Mouse (Mus musculus) midbrain, embryonic 15.5 days (tissue): ENCODE results near the gene Dnah14. TPM values are rescaled to one million over a fixed set of nuclear protein-coding genes. Genes with fewer than 3 reads are reported as not detected.

ENCODE experiments used
- ATAC-seq: fragments of 200-750 bp; cut with Nextera tagmentation; replicated peaks from 2 replicates; pipeline ENCODE4 v1.8.0; 2017; ENCODE audit warnings: moderate TSS enrichment
- H3K27ac ChIP-seq: fragments of 300-500 bp; sonication (generic); 2 replicates; pipeline ENCODE4 v1.5.1; 2015; ENCODE audit warnings: mild to moderate bottlenecking, inconsistent platforms
- H3K27me3 ChIP-seq: fragments of 300-500 bp; sonication (generic); replicated peaks from 2 replicates; pipeline ENCODE4 v1.6.1; 2015; ENCODE audit warnings: inconsistent platforms
- H3K36me3 ChIP-seq: fragments of 300-500 bp; sonication (generic); replicated peaks from 2 replicates; pipeline ENCODE4 v1.6.1; 2015; ENCODE audit warnings: inconsistent platforms
- H3K4me1 ChIP-seq: fragments of 300-500 bp; sonication (generic); 2 replicates; pipeline ENCODE4 v1.6.1; 2015; ENCODE audit warnings: inconsistent platforms
- H3K4me2 ChIP-seq: fragments of 300-500 bp; sonication (generic); 2 replicates; pipeline ENCODE4 v1.6.1; 2015; ENCODE audit warnings: inconsistent platforms, mild to moderate bottlenecking, moderate library complexity
- H3K4me3 ChIP-seq: fragments of 300-500 bp; sonication (generic); 2 replicates; pipeline ENCODE4 v1.5.1; 2015; ENCODE audit warnings: mild to moderate bottlenecking, inconsistent platforms
- H3K9ac ChIP-seq: fragments of 300-500 bp; sonication (generic); 2 replicates; pipeline ENCODE4 v1.6.1; 2015; ENCODE audit warnings: mild to moderate bottlenecking, inconsistent platforms
- H3K9me3 ChIP-seq: fragments of 300-500 bp; sonication (generic); 2 replicates; pipeline ENCODE4 v1.6.1; 2016; ENCODE audit warnings: inconsistent platforms
- WGBS: fragments of 180-500 bp; shearing (Covaris S2); methylation state at CpG from one replicate; pipeline ENCODE4 v1.1.7; 2015; ENCODE audit warnings: mixed read lengths; 5-methylcytosine and 5-hydroxymethylcytosine counted together
- polyA plus RNA-seq: library from polyadenylated mRNA; unstranded; fragments of >200 nt; fragmentation: Nextera tagmentation; extraction: Ambion mirVana; gene quantifications from 2 replicates; pipeline ENCODE4 v1.2.1, GENCODE M21; 2015

The Dnah14 gene
- polyA plus RNA-seq, 1 experiment from 2014 or later: 0.81 TPM

DNA sequence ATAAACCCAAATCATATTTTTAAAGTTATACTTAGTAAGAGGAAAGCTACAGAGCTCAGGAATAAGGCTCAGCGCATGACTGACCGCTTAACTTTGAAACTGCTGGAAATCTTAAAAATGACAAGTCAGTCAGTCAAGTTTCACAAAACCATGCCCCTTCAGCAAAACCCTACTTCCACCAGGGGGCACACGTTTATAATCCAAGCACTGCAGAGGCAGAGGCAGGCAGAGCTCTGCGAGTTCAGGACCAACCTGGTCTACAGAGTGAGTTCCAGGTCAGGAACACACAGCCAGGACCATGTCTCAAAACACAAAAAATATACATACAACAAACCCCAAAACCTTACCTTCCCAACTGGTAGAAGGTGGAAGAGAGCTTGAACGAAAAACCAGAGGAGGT lies 252.0 kb downstream of the Dnah14 start:
- H3K9me3 ChIP-seq: no peaks in the 10 kb centered on the region
- H3K4me3 ChIP-seq: no peak overlapping the region
- H3K27me3 ChIP-seq: no peaks in the 10 kb centered on the region
- H3K4me1 ChIP-seq: no peaks in the 10 kb centered on the region
- ATAC-seq: no peak
- H3K27ac ChIP-seq: no peak overlapping the region
- H3K4me2 ChIP-seq: no peak overlapping the region
- peaks cover 36% of the 10 kb centered on the region for H3K36me3 ChIP-seq
- no peak overlapping the region for H3K9ac ChIP-seq
- WGBS: 94% methylated on average over 5 of the region's 5 CpGs

DNA sequence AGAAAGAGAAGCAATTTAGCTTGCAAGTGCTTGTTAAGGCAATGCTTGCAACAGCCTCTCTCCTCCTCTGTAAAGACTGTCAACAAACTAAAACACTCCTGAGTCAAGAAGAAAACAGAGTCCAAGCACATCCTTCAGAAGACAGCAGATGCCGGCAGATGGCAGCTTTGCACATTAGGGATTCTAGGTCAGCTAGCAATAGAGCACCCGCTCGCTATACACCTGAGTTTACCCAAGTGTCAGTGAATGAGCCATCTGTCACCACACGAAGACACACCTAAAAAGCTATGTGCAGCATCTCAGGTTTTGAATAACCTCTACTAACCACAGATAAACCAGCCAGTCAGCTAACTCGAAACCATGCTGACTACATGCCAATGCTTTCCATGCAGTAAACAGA lies 256.4 kb downstream of the Dnah14 start:
- Histone ChIP-seq H3K4me3 (no peak overlapping the region), H3K9me3 (no peaks in the 10 kb centered on the region), H3K27me3 (no peaks in the 10 kb centered on the region), H3K27ac (no peak overlapping the region), H3K4me1 (no peaks in the 10 kb centered on the region), H3K4me2 (no peak overlapping the region), H3K36me3 (peaks cover 35% of the 10 kb centered on the region), H3K9ac (no peak overlapping the region)
- WGBS: 88% methylated on average over 5 of the region's 5 CpGs
- ATAC-seq: no peak

DNA sequence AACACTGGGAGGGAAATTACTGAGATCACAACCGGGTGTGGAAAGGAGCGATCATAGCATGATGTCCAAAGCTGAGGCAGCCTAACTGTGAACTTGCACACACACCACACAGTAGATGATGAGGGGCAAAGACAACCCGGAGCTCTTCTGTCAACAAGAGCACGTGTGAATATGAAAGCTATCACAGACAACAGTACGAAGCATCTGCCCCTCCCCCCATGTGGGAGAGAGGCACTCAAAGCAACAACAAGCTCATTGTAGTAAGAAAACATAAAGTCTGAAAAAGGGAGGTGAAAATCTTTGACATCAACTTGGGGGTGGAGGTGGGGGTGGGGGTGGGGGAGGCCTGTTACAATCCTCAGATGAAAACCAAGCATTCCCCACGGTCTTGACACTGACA lies 256.8 kb downstream of the Dnah14 start:
- Histone ChIP-seq H3K9me3 (no peaks in the 10 kb centered on the region), H3K9ac (no peak overlapping the region)

GRCm38 (mm10) chr1:181838111-181838510 lies 261.8 kb downstream of the Dnah14 start:
- no peaks in the 10 kb centered on the region for H3K27me3 ChIP-seq
- H3K4me3 ChIP-seq: no peak overlapping the region
- WGBS: 88% methylated on average over 5 of the region's 5 CpGs
- H3K9me3 ChIP-seq: no peaks in the 10 kb centered on the region
- H3K4me2 ChIP-seq: no peak overlapping the region
- H3K4me1 ChIP-seq: peaks cover 26% of the 10 kb centered on the region
- no peak overlapping the region for H3K27ac ChIP-seq
- no peak for ATAC-seq
- no peak overlapping the region for H3K9ac ChIP-seq
- peaks cover 14% of the 10 kb centered on the region for H3K36me3 ChIP-seq

More for the DNA sequence above, 256.8 kb downstream of the Dnah14 start:
- Histone ChIP-seq H3K4me1 (no peaks in the 10 kb centered on the region), H3K27me3 (no peaks in the 10 kb centered on the region), H3K27ac (no peak overlapping the region), H3K36me3 (peaks cover 31% of the 10 kb centered on the region), H3K4me3 (no peak overlapping the region), H3K4me2 (no peak overlapping the region)
- 88% methylated on average over 6 of the region's 6 CpGs for WGBS
- no peak for ATAC-seq

DNA sequence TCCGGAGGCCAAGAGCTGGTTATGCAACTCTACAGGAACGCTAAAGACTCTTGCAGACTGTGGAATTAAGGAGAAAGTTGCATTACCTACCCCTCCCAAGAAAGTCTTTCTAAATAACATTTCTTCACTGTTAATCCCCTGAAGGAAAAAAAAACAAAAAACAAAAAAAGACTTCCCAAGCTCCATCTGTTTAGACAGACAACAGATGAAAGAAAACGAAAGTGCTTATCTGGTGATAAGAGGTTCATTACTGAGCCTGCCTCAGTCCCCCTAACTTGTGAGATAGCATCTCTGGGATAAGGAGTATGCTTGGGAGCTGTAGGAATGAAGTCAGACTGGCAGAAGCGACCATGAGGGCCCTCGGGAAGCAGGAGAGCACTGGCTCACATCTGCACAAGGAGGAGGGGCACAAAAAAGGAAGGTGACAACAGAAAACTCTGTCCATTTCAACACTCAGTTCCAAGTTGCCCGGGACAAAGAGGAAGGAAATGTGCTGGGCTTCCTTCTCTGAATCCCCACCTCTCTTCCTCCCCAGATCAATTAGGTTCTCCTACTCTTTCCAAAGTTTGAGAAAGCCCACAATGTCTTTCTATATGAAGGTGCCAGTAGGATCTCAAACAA lies 263.5 kb downstream of the Dnah14 start:
- WGBS: 22% methylated on average over 6 of the region's 6 CpGs
- Histone ChIP-seq H3K4me1 (peaks cover 30% of the 10 kb centered on the region), H3K9ac (no peak overlapping the region), H3K4me3 (peak overlapping the region; percentile 8; the same call in 1 of the 2 replicates), H3K27ac (no peak overlapping the region), H3K9me3 (no peaks in the 10 kb centered on the region), H3K36me3 (peaks cover 13% of the 10 kb centered on the region), H3K4me2 (peak overlapping the region; percentile 86), H3K27me3 (no peaks in the 10 kb centered on the region)
- ATAC-seq: no peak

DNA sequence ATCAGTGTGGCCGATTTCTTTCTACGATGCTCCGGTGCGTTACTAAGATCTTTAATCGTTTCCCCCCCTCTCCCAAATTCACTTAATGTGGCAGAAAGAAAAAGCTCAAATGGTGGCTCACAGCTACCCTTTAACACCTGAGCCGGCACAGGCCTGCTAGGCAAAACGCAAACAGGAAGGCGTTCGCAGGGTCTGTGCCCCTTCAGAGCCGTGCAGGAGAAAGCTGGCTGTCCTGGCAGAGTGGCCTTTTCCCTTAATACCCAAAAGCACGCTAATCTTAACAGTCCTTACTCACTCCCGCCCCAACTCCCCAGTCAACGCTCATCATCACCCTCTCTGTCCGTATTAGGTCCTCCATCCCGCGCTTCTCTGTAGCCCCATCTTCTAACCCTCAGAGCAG lies 265.0 kb downstream of the Dnah14 start:
- Histone ChIP-seq H3K9ac (peak overlapping the region; percentile 82), H3K9me3 (no peaks in the 10 kb centered on the region), H3K4me1 (peaks cover 30% of the 10 kb centered on the region), H3K4me3 (peak overlapping the region; percentile 71), H3K36me3 (no peaks in the 10 kb centered on the region), H3K27me3 (no peaks in the 10 kb centered on the region), H3K27ac (peak overlapping the region; percentile 91), H3K4me2 (peak overlapping the region; percentile 86)
- under 1% methylated on average over 16 of the region's 16 CpGs for WGBS
- no peak; the same call in 1 of the 2 replicates for ATAC-seq

DNA sequence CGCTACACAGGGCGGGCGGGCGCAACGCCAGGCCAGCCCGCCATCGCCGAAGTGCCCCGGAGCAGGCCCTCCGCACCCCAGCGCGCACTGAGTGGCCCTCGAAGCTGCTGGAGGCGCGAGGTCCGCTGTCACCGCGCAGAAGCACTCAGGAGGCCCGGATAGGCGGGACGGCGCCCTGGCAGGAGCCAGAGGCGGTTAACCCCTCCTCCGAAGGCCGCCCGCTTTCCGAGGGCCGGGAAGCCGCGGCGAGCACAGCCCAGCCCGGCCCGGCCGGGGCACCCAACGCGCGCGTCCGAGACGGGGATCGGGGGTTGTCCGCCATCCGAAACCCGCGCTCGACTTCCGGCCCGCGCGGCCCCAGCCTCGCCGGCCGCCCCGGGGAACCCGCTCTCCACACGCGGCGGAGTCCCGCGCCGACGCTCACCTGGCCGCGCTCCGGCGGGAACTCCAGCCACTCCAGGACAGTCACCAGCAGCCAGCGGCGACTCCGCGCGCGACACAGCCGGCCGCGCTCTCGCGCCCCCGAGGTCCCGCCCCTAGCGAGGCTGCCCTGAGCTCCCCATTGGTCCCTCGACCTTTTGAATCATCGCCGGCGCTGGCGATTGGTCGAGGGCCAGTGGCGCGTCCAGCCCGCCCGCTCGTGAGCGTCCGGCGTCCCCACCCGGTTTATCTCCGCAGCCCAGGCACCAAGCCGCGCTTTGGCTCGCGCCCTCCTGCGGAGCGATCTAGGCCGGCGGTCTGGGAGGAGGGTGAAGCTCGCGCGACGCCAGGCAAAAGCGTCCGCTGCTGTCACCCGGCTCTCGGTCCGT lies 265.7 kb downstream of the Dnah14 start:
- Histone ChIP-seq H3K27me3 (no peaks in the 10 kb centered on the region), H3K9ac (peak overlapping the region; percentile 82), H3K9me3 (no peaks in the 10 kb centered on the region), H3K27ac (peak overlapping the region; percentile 91), H3K4me1 (peaks cover 30% of the 10 kb centered on the region), H3K4me3 (peak overlapping the region; percentile 71), H3K36me3 (no peaks in the 10 kb centered on the region), H3K4me2 (peak overlapping the region; percentile 86)
- under 1% methylated on average over 112 of the region's 113 CpGs for WGBS
- peak; percentile 98 for ATAC-seq

GRCm38 (mm10) chr1:181842781-181843180 lies 266.4 kb downstream of the Dnah14 start, which contains the start of gene Lbr:
Gene Lbr (minus strand): TSS chr1:181843046.
- Histone ChIP-seq H3K9ac (peak within 1 kb of the TSS; percentile 82), H3K4me3 (peak within 1 kb of the TSS; percentile 71), H3K9me3 (no peaks in the 10 kb centered on the region), H3K4me2 (peak within 1 kb of the TSS; percentile 86), H3K36me3 (no peaks in the 10 kb centered on the region), H3K27ac (peak within 1 kb of the TSS; percentile 91), H3K4me1 (peaks cover 30% of the 10 kb centered on the region), H3K27me3 (no peaks in the 10 kb centered on the region)
- under 1% methylated on average over 14 of the region's 14 CpGs for WGBS
- ATAC-seq: peak; percentile 17

- H3K27me3 ChIP-seq: no peaks in the 10 kb centered on the region
- no peak overlapping the region for H3K4me2 ChIP-seq
- H3K4me1 ChIP-seq: peaks cover 22% of the 10 kb centered on the region
- H3K36me3 ChIP-seq: no peaks in the 10 kb centered on the region
- WGBS: 66% methylated on average over 15 of the region's 15 CpGs
- H3K9me3 ChIP-seq: no peaks in the 10 kb centered on the region
- no peak for ATAC-seq
- H3K9ac ChIP-seq: no peak overlapping the region
- no peak overlapping the region for H3K27ac ChIP-seq
- H3K4me3 ChIP-seq: no peak overlapping the region
These were observed 268.7 kb downstream of the Dnah14 start for GRCm38 (mm10) chr1:181844874-181845547.

GRCm38 (mm10) chr1:181845767-181846166 lies 269.4 kb downstream of the Dnah14 start:
- Histone ChIP-seq H3K4me1 (peaks cover 15% of the 10 kb centered on the region), H3K27ac (no peak overlapping the region), H3K9ac (no peak overlapping the region), H3K36me3 (no peaks in the 10 kb centered on the region), H3K4me3 (no peak overlapping the region), H3K9me3 (no peaks in the 10 kb centered on the region), H3K27me3 (no peaks in the 10 kb centered on the region), H3K4me2 (no peak overlapping the region)
- ATAC-seq: no peak
- 88% methylated on average over 3 of the region's 3 CpGs for WGBS

DNA sequence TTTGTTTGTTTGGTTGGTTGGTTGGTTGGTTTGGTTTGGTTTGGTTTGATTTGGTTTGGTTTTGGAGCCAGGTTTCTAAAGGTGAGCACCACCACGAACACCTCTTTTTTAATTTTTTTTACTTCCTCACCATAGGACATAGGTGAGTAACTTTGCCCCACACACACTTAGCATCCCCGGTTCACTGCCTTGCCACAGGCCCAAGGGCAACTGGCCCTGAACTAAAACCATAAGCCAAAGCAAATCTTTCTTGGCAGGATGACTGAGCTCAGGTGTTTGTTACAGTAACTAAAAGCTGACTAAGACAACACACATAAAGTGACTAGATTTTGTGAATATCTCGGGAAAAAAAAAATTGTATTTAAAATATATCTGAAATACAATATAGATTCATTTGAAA lies 271.0 kb downstream of the Dnah14 start:
- Histone ChIP-seq H3K4me3 (no peak overlapping the region), H3K9me3 (no peaks in the 10 kb centered on the region), H3K27ac (no peak overlapping the region), H3K9ac (no peak overlapping the region), H3K27me3 (no peaks in the 10 kb centered on the region), H3K4me2 (no peak overlapping the region), H3K4me1 (peaks cover 8% of the 10 kb centered on the region), H3K36me3 (no peaks in the 10 kb centered on the region)
- WGBS: 94% methylated on average over 3 of the region's 3 CpGs
- no peak for ATAC-seq

DNA sequence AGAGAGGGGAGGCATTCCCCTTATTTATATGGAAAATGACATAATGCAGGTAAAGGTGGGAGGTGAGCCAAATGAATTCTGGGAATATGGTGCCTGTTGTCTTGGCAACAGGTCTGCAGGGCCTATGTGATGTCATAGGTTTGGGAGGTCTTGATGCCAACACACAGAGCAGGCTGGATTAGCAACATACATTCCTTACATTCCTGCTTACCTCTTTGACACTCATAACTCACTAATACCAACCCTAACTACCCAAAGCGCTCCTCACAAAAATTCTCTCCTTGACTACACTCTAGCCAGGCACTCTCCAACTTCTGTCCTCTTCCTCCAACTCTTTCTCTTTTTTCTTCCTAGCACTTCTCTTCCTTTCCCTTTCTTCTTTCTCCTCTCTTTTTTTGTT lies 271.9 kb downstream of the Dnah14 start:
- Histone ChIP-seq H3K27ac (no peak overlapping the region), H3K4me3 (no peak overlapping the region), H3K9me3 (no peaks in the 10 kb centered on the region), H3K27me3 (no peaks in the 10 kb centered on the region), H3K4me2 (no peak overlapping the region), H3K9ac (no peak overlapping the region), H3K36me3 (no peaks in the 10 kb centered on the region), H3K4me1 (peaks cover 3% of the 10 kb centered on the region)
- ATAC-seq: no peak
- 86% methylated on average over 1 of the region's 1 CpGs for WGBS
